Mouse (Mus musculus): Measurements from ENCODE around the gene St3gal6.

GRCm38 (mm10) chr16:58539490-58539889 lies 15.4 kb upstream of the St3gal6 start:
- TF ChIP-seq TCF12 (IDR thresholded peaks at IDR 0.05; ENCODE audit: low read depth, low read length) (no peak), CTCF (IDR thresholded peaks at IDR 0.05 in 2 of 3, conservative IDR thresholded peaks at IDR 0.05 in 1 of 3; ENCODE audit: control insufficient read depth in 1 of 3, insufficient read depth in 1 of 3, low read depth in 2 of 3, low read length in 3 of 3, poor library complexity in 1 of 3, severe bottlenecking in 1 of 3) (no peak), POLR2A (IDR thresholded peaks at IDR 0.05; ENCODE audit: control insufficient read depth in 1 of 2, insufficient read depth in 1 of 2, low read depth in 1 of 2, low read length in 2 of 2, poor library complexity in 1 of 2) (no peak), POLR2AphosphoS2 (IDR thresholded peaks at IDR 0.05; ENCODE audit: low read length) (no peak), USF1 (IDR thresholded peaks at IDR 0.05; ENCODE audit: low read depth, low read length) (no peak), GATA1 (IDR thresholded peaks at IDR 0.05; ENCODE audit: low read depth, low read length) (no peak), MAZ (IDR thresholded peaks at IDR 0.05; ENCODE audit: low read depth, low read length) (no peak), E2F4 (IDR thresholded peaks at IDR 0.05; ENCODE audit: borderline replicate concordance, low read depth, low read length) (no peak)

All from MEL (cell line).